Mouse (Mus musculus) lung, postnatal 14 days (tissue): ENCODE results near the gene Cygb.
A peak's percentile ranks its signal among the peaks of the same experiment; 100 is the strongest.
"Not testable (repeated sequence)": the region's sequence is repeated elsewhere in the genome, so short reads cannot be mapped to it uniquely, and the experiment has no call there.

Source experiments
- DNase-seq: peaks from one replicate; pipeline ENCODE4 v3.0.0; 2021

The Cygb gene

GRCm38 (mm10) chr11:116613234-116613633, 40.9 kb downstream of the Cygb start:
- DNase-seq = no peak

DNA sequence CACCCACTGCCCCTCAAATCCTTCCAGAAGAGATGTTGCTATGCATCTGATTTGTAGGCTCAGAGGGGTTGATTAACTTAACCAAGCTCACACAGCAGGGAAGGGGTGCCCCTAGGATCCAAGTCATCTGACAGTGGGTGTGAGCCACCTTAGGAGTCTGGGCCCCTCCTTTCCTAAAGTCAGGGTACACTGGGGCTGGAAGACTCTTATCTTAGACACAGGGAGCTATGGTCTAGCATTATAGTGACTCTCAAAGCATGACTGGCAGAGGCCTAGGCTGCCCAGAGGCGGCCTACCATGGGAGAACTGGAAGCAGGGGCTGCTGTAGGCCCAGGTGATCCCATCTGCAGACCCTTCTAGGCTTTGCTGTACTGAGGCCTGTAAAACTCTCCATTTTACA, 41.6 kb downstream of the Cygb start:
- DNase-seq = no peak

- DNase-seq = no peak
These were observed 42.2 kb downstream of the Cygb start for GRCm38 (mm10) chr11:116611883-116612282.

GRCm38 (mm10) chr11:116611168-116611567, 42.9 kb downstream of the Cygb start:
- DNase-seq = not testable (repeated sequence)

GRCm38 (mm10) chr11:116609965-116610630, 44.0 kb downstream of the Cygb start:
- DNase-seq = no peak

- DNase-seq = no peak
These were observed 46.4 kb downstream of the Cygb start for GRCm38 (mm10) chr11:116607717-116608116.

DNA sequence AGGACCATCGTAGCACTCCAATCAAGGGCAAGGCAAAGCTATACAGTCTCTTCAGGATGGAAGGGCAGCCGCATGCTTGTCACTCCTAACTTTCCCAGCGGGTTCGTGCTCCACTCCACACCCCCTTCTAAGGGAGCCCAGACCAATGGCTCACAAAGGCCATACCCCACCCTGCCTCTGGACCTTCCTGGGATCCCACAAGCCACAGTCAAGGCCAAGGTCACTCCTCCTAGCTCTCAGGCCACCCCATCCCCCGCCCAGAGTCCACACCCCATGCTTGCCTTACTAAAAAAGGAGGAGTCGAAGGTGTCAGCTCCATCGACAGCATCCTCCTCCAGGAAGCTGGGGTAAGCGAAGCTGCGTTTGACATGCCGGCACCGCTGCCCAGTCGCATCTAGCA, 50.0 kb downstream of the Cygb start:
- no peak for DNase-seq

DNA sequence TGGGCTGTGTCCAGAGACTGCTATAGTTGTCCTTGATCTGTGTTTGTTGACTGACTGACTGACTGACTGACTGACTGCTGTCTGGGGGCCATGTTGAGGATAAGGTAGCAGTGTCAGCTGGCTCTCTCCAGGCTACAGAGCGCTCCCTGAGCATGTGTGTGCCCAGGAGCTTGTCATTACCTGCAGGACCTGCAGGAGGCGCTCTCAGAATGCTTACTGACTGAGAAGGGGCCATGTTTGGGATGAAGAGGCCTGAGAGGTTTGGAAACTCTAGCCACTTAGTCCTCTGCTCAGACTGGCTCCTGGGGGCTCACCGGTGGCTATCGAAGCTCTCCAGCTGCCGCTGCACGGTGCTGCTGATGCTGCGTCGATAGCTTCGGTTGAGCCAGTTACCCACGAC, 50.8 kb downstream of the Cygb start:
- peak; percentile 63 for DNase-seq

GRCm38 (mm10) chr11:116602043-116602442, 52.1 kb downstream of the Cygb start:
- no peak for DNase-seq

DNA sequence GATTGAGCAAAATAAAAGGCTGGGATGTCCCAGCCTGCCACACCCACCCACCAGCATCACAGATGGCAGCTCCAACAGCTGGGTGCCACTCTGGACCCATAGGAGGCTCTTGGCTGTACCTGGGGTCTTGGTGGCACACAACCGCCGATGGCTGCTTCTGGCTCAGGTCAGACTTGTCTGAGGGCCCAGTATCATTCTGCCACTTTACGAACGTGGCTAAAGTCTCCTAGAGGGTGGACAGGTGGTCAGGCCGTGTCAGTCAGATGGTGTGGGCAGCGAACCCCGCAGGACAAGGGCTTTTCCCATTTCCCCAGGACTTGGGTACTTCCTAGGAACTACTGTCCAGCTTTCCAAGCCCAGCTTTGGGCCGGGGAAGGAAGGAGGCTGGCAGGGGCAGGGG, 52.9 kb downstream of the Cygb start:
- DNase-seq = no peak

- DNase-seq = no peak
These were observed 54.9 kb downstream of the Cygb start for GRCm38 (mm10) chr11:116599230-116599629.

GRCm38 (mm10) chr11:116598193-116598592, 55.9 kb downstream of the Cygb start:
- DNase-seq = no peak

- DNase-seq = no peak
These were observed 57.3 kb downstream of the Cygb start for GRCm38 (mm10) chr11:116596766-116597165.
